Mouse (Mus musculus): ENCODE results near the gene D630045J12Rik.

Gene D630045J12Rik

GRCm38 (mm10) chr6:38253736-38254641, at the start of gene D630045J12Rik:
TSS of gene D630045J12Rik (minus strand) at chr6:38254009.
- DNase-seq (ENCODE audit: extremely low read depth, low read depth) = no peak

DNA sequence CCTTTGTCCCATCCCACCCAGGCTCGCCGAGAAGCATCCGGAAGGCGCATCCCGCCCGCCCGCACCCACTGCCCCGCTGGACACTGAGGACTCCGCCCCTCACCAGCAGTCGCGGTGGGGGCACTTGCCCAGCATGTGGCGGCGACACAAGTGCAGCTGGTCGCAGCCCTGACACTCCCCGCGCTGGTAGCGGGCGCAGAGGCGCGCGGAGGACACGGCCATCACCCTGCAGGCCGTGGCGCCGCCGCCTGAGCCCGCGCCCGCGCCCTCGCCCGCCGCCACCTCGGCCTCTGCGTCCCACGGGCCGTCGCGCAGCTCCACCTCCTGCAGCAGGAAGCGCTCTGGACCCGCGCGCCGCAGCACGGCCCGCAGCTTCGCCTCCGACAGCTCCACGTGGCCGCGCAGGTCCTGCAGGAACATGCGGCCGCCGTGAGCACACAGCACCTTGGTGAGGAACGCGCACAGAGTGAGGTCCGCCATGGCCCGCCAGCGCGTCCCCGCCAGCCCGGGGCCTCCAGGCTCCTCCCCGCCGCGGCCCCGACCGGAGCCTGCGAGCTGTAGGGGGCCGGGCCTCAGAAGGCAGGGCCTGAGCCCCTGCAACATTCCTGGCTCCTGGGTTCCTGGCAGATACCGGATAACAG, 45.1 kb upstream of the D630045J12Rik start, which contains the start of gene Zc3hav1l:
Gene Zc3hav1l (minus strand): TSS at position 499 of the 641 bp plus-strand sequence.
- peak; percentile 21 for DNase-seq (ENCODE audit: extremely low read depth, low read depth)

DNA sequence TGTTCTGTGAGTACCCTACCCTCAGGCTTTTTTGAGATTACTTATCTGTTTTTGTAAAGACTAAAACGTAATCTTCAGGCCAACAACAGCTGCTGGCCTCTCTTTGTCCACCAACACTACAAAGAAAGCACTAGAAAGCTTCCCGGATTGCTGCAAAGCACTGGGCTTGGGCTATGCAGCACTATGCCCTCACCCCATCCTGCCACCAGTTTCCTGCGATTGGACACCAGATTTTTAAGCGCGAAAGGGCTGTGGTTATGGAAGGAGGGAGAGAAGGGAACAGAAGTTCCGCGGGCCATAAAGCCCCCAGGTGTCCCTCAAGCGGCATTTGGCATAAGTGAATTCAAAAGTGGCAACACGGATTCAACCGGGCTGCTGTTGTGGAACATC, 44.4 kb upstream of the D630045J12Rik start:
- DNase-seq (ENCODE audit: extremely low read depth, low read depth) = peak; percentile 19

- no peak for DNase-seq (ENCODE audit: extremely low read depth, low read depth)
These were observed 43.9 kb upstream of the D630045J12Rik start for GRCm38 (mm10) chr6:38297580-38298245.

- DNase-seq (ENCODE audit: extremely low read depth, low read depth) = no peak
These were observed 39.9 kb upstream of the D630045J12Rik start for GRCm38 (mm10) chr6:38293708-38294107.

DNA sequence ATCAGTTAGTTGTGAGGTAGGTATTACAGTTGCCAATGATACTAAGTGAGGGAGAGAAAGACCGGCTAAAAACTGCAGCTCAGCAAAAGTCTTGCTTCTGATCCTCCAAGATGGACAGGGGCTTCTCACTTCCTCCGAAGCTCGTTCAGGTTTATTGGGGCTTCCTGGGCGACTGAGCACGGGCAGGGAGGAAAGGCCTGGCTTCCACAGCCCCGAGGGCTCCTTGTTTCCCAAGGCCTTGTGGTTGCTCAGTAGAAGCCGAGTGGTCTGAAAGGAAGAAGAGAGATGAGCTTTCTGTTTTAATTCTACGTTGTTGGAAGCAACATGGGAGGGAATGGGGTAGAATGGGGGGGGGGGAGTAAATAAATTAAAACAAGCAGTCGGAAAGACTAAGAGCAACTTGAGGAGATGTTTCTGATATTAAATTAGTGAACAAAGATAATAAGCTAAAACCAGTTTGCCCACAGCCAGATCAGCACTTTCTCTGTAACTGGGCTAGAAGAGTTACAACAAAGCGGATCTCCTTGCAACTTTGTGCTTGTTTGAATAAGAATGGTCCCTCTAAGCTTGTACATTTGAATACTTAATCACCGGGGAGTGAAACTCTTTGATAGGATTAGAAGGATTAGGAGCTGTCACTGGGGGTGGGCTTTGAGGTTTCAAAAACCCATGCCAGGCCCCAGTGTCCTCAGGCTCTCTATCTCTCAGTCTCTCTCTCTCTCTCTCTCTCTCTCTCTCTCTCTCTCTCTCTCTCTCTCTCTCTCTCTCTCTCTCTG, 39.2 kb upstream of the D630045J12Rik start:
- no peak for DNase-seq (ENCODE audit: extremely low read depth, low read depth)

DNA sequence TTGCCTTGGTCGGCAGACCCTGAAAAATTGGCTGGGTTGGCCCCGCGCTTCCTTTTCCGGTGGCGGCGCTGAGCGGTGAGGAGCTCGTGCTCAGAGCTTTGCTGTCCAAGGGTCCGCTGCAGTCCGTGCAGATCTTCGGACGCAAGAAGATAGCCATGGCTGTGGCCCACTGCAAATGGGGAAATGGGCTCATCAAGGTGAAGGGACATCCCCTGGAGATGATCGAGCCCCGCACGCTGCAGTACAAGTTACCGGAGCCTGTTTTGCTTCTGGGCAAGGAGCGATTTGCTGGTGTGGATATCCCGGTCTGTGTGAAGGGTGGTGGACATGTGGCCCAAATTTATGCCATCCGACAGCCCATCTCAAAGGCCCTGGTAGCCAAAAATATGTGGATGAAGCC, 30.6 kb upstream of the D630045J12Rik start:
- no peak for DNase-seq (ENCODE audit: extremely low read depth, low read depth)

GRCm38 (mm10) chr6:38264466-38264865, 10.7 kb upstream of the D630045J12Rik start:
- DNase-seq (ENCODE audit: extremely low read depth, low read depth) = no peak

DNA sequence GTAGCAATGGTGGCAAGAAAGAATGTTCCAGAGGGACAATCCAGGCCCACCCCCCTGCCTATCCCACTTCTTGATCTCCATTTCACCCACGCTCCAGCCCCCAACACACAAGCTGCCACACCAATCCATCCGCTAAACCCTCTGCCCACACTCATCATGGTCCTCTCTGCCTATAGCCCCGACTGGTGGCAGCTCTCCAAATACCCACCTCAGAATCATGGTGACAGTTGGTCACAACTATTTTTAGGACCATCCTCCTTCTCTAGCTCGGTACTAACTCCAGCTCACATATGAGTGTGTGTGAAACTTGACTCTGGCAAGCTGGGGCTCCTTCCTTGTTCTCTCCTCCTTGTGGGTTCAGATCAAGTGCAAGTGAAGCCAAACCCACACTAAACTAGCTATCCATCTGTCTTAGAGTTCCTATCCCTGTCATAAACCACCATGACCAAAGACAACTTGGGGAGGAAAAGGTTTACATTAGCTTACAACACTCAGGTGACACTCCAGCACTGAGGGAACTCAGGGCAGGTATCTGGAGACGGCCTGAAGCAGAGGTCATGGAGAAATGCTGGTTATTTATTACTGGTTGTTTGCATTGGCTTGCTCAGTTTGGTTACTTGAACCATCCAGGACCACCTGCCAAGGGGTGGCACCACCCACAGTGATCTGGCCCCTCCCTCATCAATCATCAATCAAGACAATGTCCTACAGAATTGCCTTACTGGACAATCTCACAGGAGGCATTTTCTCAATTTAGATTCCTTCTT, 9.8 kb upstream of the D630045J12Rik start:
- DNase-seq (ENCODE audit: extremely low read depth, low read depth) = no peak

DNA sequence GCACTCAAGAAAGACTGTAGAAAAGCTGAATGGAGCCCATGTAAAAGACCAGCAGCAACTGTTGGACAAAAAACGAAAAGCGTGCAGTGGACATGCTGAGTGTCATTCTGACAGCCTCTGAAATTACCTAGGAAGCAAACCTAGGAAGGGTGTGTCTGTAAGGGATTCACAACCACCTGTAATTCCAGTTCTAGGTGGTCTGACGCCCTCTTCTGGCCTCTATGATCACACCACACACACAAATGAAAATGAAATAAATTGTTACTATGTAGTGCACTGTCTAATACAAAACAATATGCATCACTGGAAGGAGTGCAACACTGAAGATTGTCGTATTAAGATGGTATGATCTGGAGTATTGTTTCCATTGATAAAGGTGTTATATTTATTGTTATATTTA, 8.1 kb upstream of the D630045J12Rik start:
- DNase-seq (ENCODE audit: extremely low read depth, low read depth) = no peak

- DNase-seq (ENCODE audit: extremely low read depth, low read depth) = no peak
These were observed 3.7 kb upstream of the D630045J12Rik start for GRCm38 (mm10) chr6:38257506-38257905.

DNA sequence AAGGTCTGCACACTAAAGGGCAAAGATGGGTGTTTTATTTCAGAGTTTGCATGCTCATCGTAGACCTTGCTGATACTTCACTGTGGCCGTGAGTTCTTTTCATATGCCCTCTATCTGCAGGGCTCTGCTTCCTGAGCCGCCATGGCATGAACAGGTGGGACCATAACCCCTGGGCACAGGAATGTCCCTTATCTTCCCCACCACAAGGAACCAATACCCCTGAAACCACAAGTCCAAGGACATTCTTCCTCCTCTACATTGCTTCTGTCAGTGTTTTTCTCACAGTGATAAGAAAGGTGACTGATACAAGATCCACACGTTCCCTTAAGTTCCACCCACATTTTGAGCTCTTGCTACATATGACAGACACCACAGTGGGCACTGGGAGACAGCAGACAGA, 3.0 kb upstream of the D630045J12Rik start:
- peak; percentile 39 for DNase-seq (ENCODE audit: extremely low read depth, low read depth)

DNA sequence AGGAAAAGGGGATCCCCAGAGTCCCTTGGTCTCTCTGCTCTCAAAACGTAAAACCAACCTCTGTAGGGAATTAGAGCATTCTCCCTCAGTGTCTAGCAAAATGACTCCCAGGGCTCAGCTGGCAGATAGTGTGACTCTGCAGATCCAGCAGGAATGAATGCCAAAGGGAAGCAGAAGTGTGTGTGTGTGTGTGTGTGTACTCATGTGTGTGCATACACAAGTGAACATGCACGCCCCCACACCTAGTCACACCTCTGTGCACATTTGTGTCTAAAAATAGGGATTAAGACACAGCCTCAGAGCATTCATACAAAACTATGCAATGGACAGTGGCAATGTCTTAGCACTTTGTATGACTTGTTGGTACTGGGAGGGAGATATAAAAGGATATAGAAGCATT, 2.0 kb upstream of the D630045J12Rik start:
- DNase-seq (ENCODE audit: extremely low read depth, low read depth) = no peak

DNA sequence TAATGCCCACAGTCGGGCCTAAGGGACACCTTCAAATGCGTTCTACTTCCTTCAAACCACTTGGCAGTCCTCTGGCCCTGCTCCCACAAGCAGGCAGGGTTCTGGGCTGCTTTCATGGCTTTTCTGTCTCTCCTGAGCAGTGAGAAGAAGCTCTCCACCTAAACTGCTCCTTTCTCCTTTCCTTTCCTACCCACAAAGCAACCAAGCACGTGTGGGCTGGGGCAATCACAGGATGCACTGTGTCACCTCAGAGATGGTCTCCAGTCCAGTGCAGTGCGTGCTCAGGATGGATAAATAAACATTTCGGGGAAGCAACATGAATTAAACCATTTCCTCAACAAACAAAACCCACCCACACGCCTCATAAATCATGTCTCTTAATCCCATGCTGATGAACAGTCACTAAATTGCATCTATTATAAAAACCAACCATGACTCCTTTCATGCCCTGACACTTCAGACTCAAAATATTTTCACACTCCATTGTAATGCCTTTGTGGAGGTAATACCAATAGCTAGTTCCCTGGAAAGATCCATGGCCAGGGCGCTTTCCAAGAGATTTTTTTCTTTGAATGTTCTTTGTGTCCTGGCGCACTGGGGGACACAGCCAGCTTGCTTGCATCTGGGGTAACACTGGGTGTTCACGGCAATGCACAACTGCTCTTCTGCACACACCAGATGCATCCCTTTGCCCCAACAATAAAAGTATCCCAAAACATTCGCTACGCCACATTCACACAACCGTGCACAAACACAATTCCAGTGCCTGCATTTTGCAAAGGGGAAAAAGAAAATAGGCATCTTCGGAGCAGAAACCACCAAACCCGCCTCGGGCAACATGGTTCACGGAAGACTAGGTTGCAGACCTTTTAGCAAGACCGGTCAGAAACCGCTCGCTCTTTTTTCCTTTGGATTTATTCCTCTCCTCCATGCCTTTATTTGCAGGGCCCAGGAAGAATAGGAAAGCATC, 758 bp downstream of the D630045J12Rik start:
- no peak for DNase-seq (ENCODE audit: extremely low read depth, low read depth)

DNA sequence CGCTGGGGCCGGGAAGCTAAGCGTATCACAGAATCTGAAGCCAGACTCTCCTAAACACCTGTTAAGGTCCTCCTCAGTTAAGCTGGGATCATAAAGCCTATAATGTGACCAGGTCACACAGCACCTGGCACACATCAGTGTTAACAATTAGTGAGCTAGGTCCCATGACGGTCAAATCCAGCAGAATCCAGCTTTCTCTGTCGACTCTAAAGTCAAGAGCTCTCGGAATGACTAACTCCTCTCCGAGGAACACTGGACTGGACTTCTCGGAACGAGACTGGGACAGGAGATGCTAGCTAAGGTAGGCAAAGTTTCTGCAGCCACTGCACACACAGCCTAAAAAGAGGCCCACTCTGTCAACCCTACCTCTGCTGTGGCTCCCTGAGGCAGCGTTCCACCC, 1.7 kb downstream of the D630045J12Rik start:
- DNase-seq (ENCODE audit: extremely low read depth, low read depth) = no peak

- no peak for DNase-seq (ENCODE audit: extremely low read depth, low read depth)
These were observed 2.3 kb downstream of the D630045J12Rik start for GRCm38 (mm10) chr6:38251464-38251863.

DNA sequence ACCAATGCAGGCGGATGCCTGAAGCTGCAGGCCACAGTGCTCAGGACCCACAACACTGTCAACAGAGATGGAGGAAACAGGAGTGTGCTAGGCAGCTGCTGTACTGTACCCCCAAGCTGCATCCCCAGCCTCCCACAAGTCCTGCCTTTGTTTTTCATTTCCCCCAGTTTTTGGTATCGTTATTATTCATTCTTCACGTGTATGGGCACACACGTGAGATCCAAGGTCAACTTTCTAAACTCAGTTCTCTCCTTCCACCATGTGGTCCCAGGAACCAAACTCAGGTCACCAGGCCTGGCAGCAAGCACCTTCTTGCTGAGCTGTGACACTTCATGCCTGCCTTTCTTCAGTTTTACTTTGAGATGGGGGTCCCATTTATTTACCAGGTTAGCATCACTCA, 6.4 kb downstream of the D630045J12Rik start:
- no peak for DNase-seq (ENCODE audit: extremely low read depth, low read depth)

DNA sequence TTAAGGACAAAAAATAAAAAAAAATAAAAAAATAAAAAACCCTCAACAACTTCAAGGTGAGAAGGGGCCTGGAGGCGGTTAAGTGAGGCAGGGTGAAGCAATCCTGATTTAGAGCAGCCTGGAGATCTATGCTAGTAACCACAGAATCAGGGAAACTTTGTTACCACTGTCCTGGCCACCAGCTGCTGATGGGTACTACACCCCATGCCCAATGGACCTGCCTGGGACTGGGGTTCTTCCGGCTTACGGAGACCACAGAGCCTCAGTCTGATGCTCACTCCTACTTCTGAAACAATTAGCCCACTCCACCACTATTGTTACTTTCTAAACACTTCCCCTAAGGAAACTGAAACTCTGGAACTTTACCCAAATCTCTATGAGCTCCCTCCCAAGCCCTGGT, 9.0 kb downstream of the D630045J12Rik start:
- no peak for DNase-seq (ENCODE audit: extremely low read depth, low read depth)

- DNase-seq (ENCODE audit: extremely low read depth, low read depth) = no peak
These were observed 9.6 kb downstream of the D630045J12Rik start for GRCm38 (mm10) chr6:38244167-38244566.

Measured in MEL-GATA-1-ER (cell line).